Mouse (Mus musculus): ENCODE data around the gene St7.

DNA sequence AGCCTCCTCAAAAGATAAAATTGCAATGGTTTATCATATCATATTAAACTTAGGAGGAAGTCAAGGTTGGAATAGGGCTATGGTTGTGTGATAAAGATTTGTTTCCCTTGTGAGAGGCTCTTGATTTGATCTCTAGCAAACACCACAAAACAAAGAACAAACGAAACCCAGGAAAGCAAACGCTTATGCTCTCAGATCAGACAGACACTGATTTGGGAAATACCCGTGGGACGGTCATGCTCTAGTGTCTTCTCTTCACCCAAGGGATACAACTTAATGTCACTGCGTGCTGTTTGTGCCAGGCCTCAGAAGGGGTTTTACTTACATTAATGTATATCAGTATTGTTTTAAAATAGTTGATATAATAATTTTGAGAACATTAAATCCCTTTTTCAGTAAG lies 91.8 kb downstream of the St7 start:
- no peak for TF ChIP-seq POLR2A (IDR thresholded peaks at IDR 0.05; ENCODE audit: low read depth, low read length)
- no peak for TF ChIP-seq CTCF (conservative IDR thresholded peaks at IDR 0.05; ENCODE audit: insufficient read depth, insufficient read length, low read depth, low read length)

Measured in kidney, adult 2 months (tissue).